Mouse (Mus musculus) MEL (cell line): ENCODE data around the gene Uqcc3. TPM values are rescaled to one million over a fixed set of nuclear protein-coding genes. Genes with fewer than 3 reads are reported as not detected.
A peak's percentile ranks its signal among the peaks of the same experiment; 100 is the strongest.

Experiments used
- DNase-seq: peaks from one replicate; pipeline ENCODE4 v3.0.0; 2011; ENCODE audit warnings: low read depth, low spot score
- H3K27ac ChIP-seq: 2 replicates; pipeline ENCODE4 v1.5.1; 2012; ENCODE audit warnings: low read depth, mild to moderate bottlenecking, control low read depth, low read length, moderate library complexity; ENCODE audit not compliant: control insufficient read depth
- H3K27me3 ChIP-seq, 2 experiments: fragments of 150-350 bp in 1 of 2; sonication (generic) in 1 of 2; 2 replicates each; pipeline ENCODE4 v1.6.1; 2012; ENCODE audit warnings: low read length in 2 of 2, mild to moderate bottlenecking in 2 of 2, improper control_type of control experiment in 1 of 2, moderate library complexity in 1 of 2; ENCODE audit not compliant: insufficient read depth in 2 of 2, control insufficient read depth in 1 of 2
- H3K36me3 ChIP-seq, 2 experiments: 2 replicates each; pipeline ENCODE4 v1.6.1; 2012 to 2014; ENCODE audit warnings: low read length in 2 of 2, improper control_type of control experiment in 1 of 2, inconsistent platforms in 1 of 2, mild to moderate bottlenecking in 1 of 2; ENCODE audit not compliant: insufficient read depth in 2 of 2, control insufficient read depth in 1 of 2
- H3K4me1 ChIP-seq, 2 experiments: fragments of 150-350 bp in 1 of 2; sonication (generic) in 1 of 2; 2 replicates each; pipeline ENCODE4 v1.6.1; 2012; ENCODE audit warnings: low read length in 2 of 2, improper control_type of control experiment in 1 of 2, mild to moderate bottlenecking in 1 of 2; ENCODE audit not compliant: insufficient read depth in 2 of 2, control insufficient read depth in 1 of 2
- H3K4me3 ChIP-seq, 2 experiments: fragments of 150-350 bp in 1 of 2; sonication (generic) in 1 of 2; 2 replicates each; pipeline ENCODE4 v1.5.1; 2012; ENCODE audit warnings: low read depth in 2 of 2, low read length in 2 of 2, mild to moderate bottlenecking in 2 of 2, moderate library complexity in 2 of 2, control low read depth in 1 of 2, improper control_type of control experiment in 1 of 2; ENCODE audit not compliant: control insufficient read depth in 1 of 2, insufficient read depth in 1 of 2
- H3K79me2 ChIP-seq: 2 replicates; pipeline ENCODE4 v1.6.1; 2012; ENCODE audit warnings: mild to moderate bottlenecking, low read length, moderate library complexity; ENCODE audit not compliant: control insufficient read depth, poor library complexity, insufficient read depth
- H3K9ac ChIP-seq: 2 replicates; pipeline ENCODE4 v1.6.1; 2012; ENCODE audit warnings: low read depth, mild to moderate bottlenecking, control low read depth, low read length, moderate library complexity; ENCODE audit not compliant: control insufficient read depth, poor library complexity, severe bottlenecking
- H3K9me3 ChIP-seq: fragments of 150-350 bp; sonication (generic); replicated peaks from 2 replicates; pipeline ENCODE4 v1.6.1; 2012; ENCODE audit warnings: mild to moderate bottlenecking, low read length, improper control_type of control experiment, moderate library complexity; ENCODE audit not compliant: insufficient read depth
- BHLHE40 ChIP-seq: IDR thresholded peaks from 2 replicates; pipeline ENCODE4 v1.6.1; 2012; ENCODE audit warnings: low read depth, mild to moderate bottlenecking, inconsistent platforms, low read length, improper control_type of control experiment, borderline replicate concordance
- CHD2 ChIP-seq: IDR thresholded peaks from 2 replicates; pipeline ENCODE4 v1.6.1; 2011; ENCODE audit warnings: low read length, improper control_type of control experiment
- CTCF ChIP-seq, 3 experiments: IDR thresholded peaks in 2 of 3; conservative IDR thresholded peaks in 1 of 3; 2 replicates each; pipeline ENCODE4 v1.5.1; 2011 to 2012; ENCODE audit warnings: low read length in 3 of 3, low read depth in 2 of 3, mild to moderate bottlenecking in 2 of 3, improper control_type of control experiment in 1 of 3, inconsistent platforms in 1 of 3, mixed read lengths in 1 of 3, moderate library complexity in 1 of 3; ENCODE audit not compliant: control insufficient read depth in 1 of 3, insufficient read depth in 1 of 3, poor library complexity in 1 of 3, severe bottlenecking in 1 of 3
- E2F4 ChIP-seq: IDR thresholded peaks from 2 replicates; pipeline ENCODE4 v1.6.1; 2011; ENCODE audit warnings: low read depth, low read length, improper control_type of control experiment, borderline replicate concordance
- EP300 ChIP-seq, 2 experiments: IDR thresholded peaks; 2 replicates each; pipeline ENCODE4 v1.6.1; 2011; ENCODE audit warnings: improper control_type of control experiment in 2 of 2, low read length in 2 of 2, low read depth in 1 of 2, mild to moderate bottlenecking in 1 of 2
- ETS1 ChIP-seq: IDR thresholded peaks from 2 replicates; pipeline ENCODE4 v1.6.1; 2012; ENCODE audit warnings: low read depth, mild to moderate bottlenecking, inconsistent platforms, low read length, improper control_type of control experiment, moderate library complexity
- GABPA ChIP-seq: IDR thresholded peaks from 2 replicates; pipeline ENCODE4 v1.6.1; 2012; ENCODE audit warnings: low read depth, mild to moderate bottlenecking, inconsistent platforms, low read length, improper control_type of control experiment, moderate library complexity
- GATA1 ChIP-seq: IDR thresholded peaks from 2 replicates; pipeline ENCODE4 v1.6.1; 2011; ENCODE audit warnings: low read depth, low read length, improper control_type of control experiment
- JUND ChIP-seq: IDR thresholded peaks from 2 replicates; pipeline ENCODE4 v1.6.1; 2011; ENCODE audit warnings: low read depth, mild to moderate bottlenecking, improper control_type of control experiment, low read length
- KAT2A ChIP-seq: conservative IDR thresholded peaks from 2 replicates; pipeline ENCODE4 v1.6.1; 2012; ENCODE audit warnings: low read depth, low read length, improper control_type of control experiment, inconsistent platforms
- MAX ChIP-seq: IDR thresholded peaks from 2 replicates; pipeline ENCODE4 v1.6.1; 2011; ENCODE audit warnings: low read length, improper control_type of control experiment
- MAZ ChIP-seq: IDR thresholded peaks from 2 replicates; pipeline ENCODE4 v1.6.1; 2012; ENCODE audit warnings: low read depth, mild to moderate bottlenecking, inconsistent platforms, low read length, improper control_type of control experiment
- MEF2A ChIP-seq: IDR thresholded peaks from 2 replicates; pipeline ENCODE4 v1.6.1; 2014; ENCODE audit warnings: low read depth, mild to moderate bottlenecking, inconsistent platforms, low read length, improper control_type of control experiment; ENCODE audit not compliant: poor library complexity, insufficient replicate concordance, severe bottlenecking; ENCODE audit errors: extremely low read depth
- MXI1 ChIP-seq: IDR thresholded peaks from 2 replicates; pipeline ENCODE4 v1.6.1; 2011; ENCODE audit warnings: mild to moderate bottlenecking, low read depth, low read length, improper control_type of control experiment
- MYB ChIP-seq: IDR thresholded peaks from 2 replicates; pipeline ENCODE4 v1.6.1; 2011; ENCODE audit warnings: mild to moderate bottlenecking, low read depth, low read length, improper control_type of control experiment
- MYC ChIP-seq: IDR thresholded peaks from 2 replicates; pipeline ENCODE4 v1.6.1; 2011; ENCODE audit warnings: low read depth, mild to moderate bottlenecking, low read length, improper control_type of control experiment, moderate library complexity
- NRF1 ChIP-seq: IDR thresholded peaks from 2 replicates; pipeline ENCODE4 v1.6.1; 2014; ENCODE audit warnings: low read depth, mild to moderate bottlenecking, inconsistent platforms, low read length, improper control_type of control experiment, moderate library complexity; ENCODE audit not compliant: poor library complexity, insufficient read depth, severe bottlenecking
- POLR2AphosphoS2 ChIP-seq: IDR thresholded peaks from 2 replicates; pipeline ENCODE4 v1.6.1; 2011; ENCODE audit warnings: low read length, improper control_type of control experiment
- POLR2AphosphoS5 ChIP-seq: IDR thresholded peaks from 2 replicates; pipeline ENCODE4 v1.6.1; 2012; ENCODE audit warnings: low read depth, borderline replicate concordance, mild to moderate bottlenecking, inconsistent platforms, low read length, moderate library complexity, mixed read lengths
- RCOR1 ChIP-seq: IDR thresholded peaks from 2 replicates; pipeline ENCODE4 v1.6.1; 2012; ENCODE audit warnings: low read depth, mild to moderate bottlenecking, inconsistent platforms, low read length, improper control_type of control experiment
- SIN3A ChIP-seq: IDR thresholded peaks from 2 replicates; pipeline ENCODE4 v1.6.1; 2012; ENCODE audit warnings: low read length, improper control_type of control experiment, inconsistent platforms
- SMC3 ChIP-seq: IDR thresholded peaks from 2 replicates; pipeline ENCODE4 v1.6.1; 2011; ENCODE audit warnings: low read depth, low read length, improper control_type of control experiment
- TAL1 ChIP-seq: IDR thresholded peaks from 2 replicates; pipeline ENCODE4 v1.6.1; 2012; ENCODE audit warnings: mild to moderate bottlenecking, inconsistent platforms, low read length, moderate library complexity, mixed read lengths
- TCF12 ChIP-seq: IDR thresholded peaks from 2 replicates; pipeline ENCODE4 v1.6.1; 2014; ENCODE audit warnings: low read depth, mild to moderate bottlenecking, inconsistent platforms, low read length, improper control_type of control experiment, moderate library complexity
- UBTF ChIP-seq: IDR thresholded peaks from 2 replicates; pipeline ENCODE4 v1.6.1; 2012; ENCODE audit warnings: low read depth, mild to moderate bottlenecking, inconsistent platforms, low read length, improper control_type of control experiment, moderate library complexity, borderline replicate concordance; ENCODE audit not compliant: insufficient read depth
- USF2 ChIP-seq, 2 experiments: IDR thresholded peaks; 2 replicates each; pipeline ENCODE4 v1.6.1; 2011 to 2012; ENCODE audit warnings: improper control_type of control experiment in 2 of 2, low read length in 2 of 2, borderline replicate concordance in 1 of 2, inconsistent platforms in 1 of 2, low read depth in 1 of 2, mild to moderate bottlenecking in 1 of 2; ENCODE audit not compliant: insufficient read depth in 1 of 2
- ZC3H11A ChIP-seq: IDR thresholded peaks from 2 replicates; pipeline ENCODE4 v1.6.1; 2012; ENCODE audit warnings: low read depth, mild to moderate bottlenecking, inconsistent platforms, low read length, improper control_type of control experiment
- ZKSCAN1 ChIP-seq: IDR thresholded peaks from 2 replicates; pipeline ENCODE4 v1.6.1; 2012; ENCODE audit warnings: low read depth, mild to moderate bottlenecking, inconsistent platforms, low read length, improper control_type of control experiment, moderate library complexity
- ZNF384 ChIP-seq: IDR thresholded peaks from 2 replicates; pipeline ENCODE4 v1.6.1; 2012; ENCODE audit warnings: low read depth, mild to moderate bottlenecking, inconsistent platforms, low read length, improper control_type of control experiment
- polyA plus RNA-seq, 2 experiments: library from polyadenylated mRNA; stranded (reverse) in 1 of 2; unstranded in 1 of 2; fragments of >175 nt in 1 of 2; fragments of >200 nt in 1 of 2; gene quantifications; 2 replicates each; pipeline versions ENCODE4 v1.2.1 to v1.2.4; 2012; ENCODE audit warnings: low replicate concordance in 2 of 2, low read depth in 1 of 2; ENCODE audit not compliant: insufficient read length in 2 of 2, insufficient read depth in 1 of 2, missing spikeins in 1 of 2
- total RNA-seq: library from RNA; depleted of rRNA; stranded (reverse); fragments of 300-350 nt; gene quantifications from 2 replicates; pipeline ENCODE4 v1.2.3, GENCODE M21; 2012

The Uqcc3 gene
- total and polyA plus RNA-seq, 3 experiments, result 49.4 to 55.0 TPM; not detected in 1

GRCm38 (mm10) chr19:8888511-8889385 is 8.0 kb upstream of the Uqcc3 start, which contains the start of the genes 1810009A15Rik and Gm49416 (continued):
- TF ChIP-seq USF2 (IDR thresholded peaks at IDR 0.05; ENCODE audit: borderline replicate concordance in 1 of 2, insufficient read depth in 1 of 2, low read depth in 1 of 2, low read length in 2 of 2), result no peak
- peak; percentile 76 for TF ChIP-seq TCF12
- TF ChIP-seq KAT2A, result peak; percentile 58; the same call in 1 of the 2 replicates
- no peak for TF ChIP-seq ZNF384
- no peak for TF ChIP-seq CHD2
- peak; percentile 58 for TF ChIP-seq MYC
- TF ChIP-seq, all 39 proteins: peak for 16

GRCm38 (mm10) chr19:8887585-8888463 is 7.1 kb upstream of the Uqcc3 start:
- Histone ChIP-seq H3K9ac (peak overlapping the region; percentile 94), H3K27ac (peak overlapping the region; percentile 91), H3K36me3 (peaks cover 0 to 32% of the 10 kb centered on the region in 2 experiments; a peak in 2 of 4 replicates), H3K9me3 (no peaks in the 10 kb centered on the region), H3K4me3 (peak overlapping the region; percentile 75 to 85), H3K27me3 (no peaks in the 10 kb centered on the region), H3K79me2 (peaks cover 26% of the 10 kb centered on the region), H3K4me1 (peaks cover 0 to 13% of the 10 kb centered on the region in 2 experiments; a peak in 1 of 4 replicates)
- DNase-seq, result peak; percentile 64
- TF ChIP-seq POLR2AphosphoS2 (peak; percentile 94), MAX (peak; percentile 95), MYC (peak; percentile 97), BHLHE40 (peak; percentile 80), EP300 (IDR thresholded peaks at IDR 0.05; ENCODE audit: low read depth in 1 of 2, low read length in 2 of 2) (no peak), SMC3 (peak; percentile 29; the same call in 1 of the 2 replicates), ZC3H11A (no peak), KAT2A (peak; percentile 65), RCOR1 (peak; percentile 65), SIN3A (peak; percentile 84), GATA1 (peak; percentile 40), MYB (peak; percentile 36; the same call in 1 of the 2 replicates), JUND (no peak), CTCF (IDR thresholded peaks at IDR 0.05 in 2 of 3, conservative IDR thresholded peaks at IDR 0.05 in 1 of 3; ENCODE audit: control insufficient read depth in 1 of 3, insufficient read depth in 1 of 3, low read depth in 2 of 3, low read length in 3 of 3, poor library complexity in 1 of 3, severe bottlenecking in 1 of 3) (no peak), TAL1 (no peak), GABPA (no peak), ETS1 (peak; percentile 61; the same call in 1 of the 2 replicates), MXI1 (peak; percentile 95), E2F4 (peak; percentile 74; the same call in 1 of the 2 replicates), MAZ (0 out of 2 replicates have a peak, but pooled peaks have one; percentile 65), POLR2AphosphoS5 (0 out of 2 replicates have a peak, but pooled peaks have one; percentile 1), MEF2A (no peak), ZKSCAN1 (no peak), USF2 (IDR thresholded peaks at IDR 0.05; ENCODE audit: borderline replicate concordance in 1 of 2, insufficient read depth in 1 of 2, low read depth in 1 of 2, low read length in 2 of 2) (no peak), UBTF (no peak), NRF1 (no peak)
